Mouse (Mus musculus): ENCODE data around the gene Fcgrt. TPM values are rescaled to one million over a fixed set of nuclear protein-coding genes. Genes with fewer than 3 reads are reported as not detected.
"Not testable (repeated sequence)": the region's sequence is repeated elsewhere in the genome, so short reads cannot be mapped to it uniquely, and the experiment has no call there.

The Fcgrt gene
- polyA plus RNA-seq, 1 experiment, result 120 TPM

DNA sequence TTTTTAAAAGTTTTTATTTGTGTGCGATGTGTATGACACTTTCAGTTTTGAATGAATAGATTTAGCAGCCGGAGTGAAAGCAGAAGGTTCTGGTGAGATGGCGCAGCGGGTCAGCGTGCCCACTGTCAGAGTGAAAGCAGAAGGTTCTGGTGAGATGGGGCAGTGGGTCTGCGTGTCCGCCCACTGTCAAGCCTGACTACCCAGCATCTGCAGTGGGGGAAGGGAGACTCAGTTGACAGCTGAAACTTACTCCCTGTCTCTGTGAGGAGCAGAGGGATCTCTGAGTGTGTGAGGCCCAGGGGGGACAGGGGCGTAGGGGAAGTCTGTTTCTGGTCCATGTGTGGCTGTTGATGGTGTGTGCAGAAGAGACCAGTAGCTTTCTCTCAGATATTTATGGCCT, 13.9 kb upstream of the Fcgrt start:
- WGBS, result 77% methylated on average over 8 of the region's 8 CpGs
- TF ChIP-seq POLR2A (IDR thresholded peaks at IDR 0.05; ENCODE audit: borderline replicate concordance, extremely low read depth, low read depth, low read length) (no peak), CTCF (IDR thresholded peaks at IDR 0.05; ENCODE audit: insufficient read depth, low read length) (no peak)
- H3K4me1 ChIP-seq (ENCODE audit: control insufficient read depth, insufficient read depth, low read length), result peaks cover 6% of the 10 kb centered on the region; the same call in 1 of the 2 replicates
- H3K4me3 ChIP-seq (replicated peaks; ENCODE audit: extremely low read depth, low read depth, low read length), result no peak overlapping the region
- no peak for DNase-seq

DNA sequence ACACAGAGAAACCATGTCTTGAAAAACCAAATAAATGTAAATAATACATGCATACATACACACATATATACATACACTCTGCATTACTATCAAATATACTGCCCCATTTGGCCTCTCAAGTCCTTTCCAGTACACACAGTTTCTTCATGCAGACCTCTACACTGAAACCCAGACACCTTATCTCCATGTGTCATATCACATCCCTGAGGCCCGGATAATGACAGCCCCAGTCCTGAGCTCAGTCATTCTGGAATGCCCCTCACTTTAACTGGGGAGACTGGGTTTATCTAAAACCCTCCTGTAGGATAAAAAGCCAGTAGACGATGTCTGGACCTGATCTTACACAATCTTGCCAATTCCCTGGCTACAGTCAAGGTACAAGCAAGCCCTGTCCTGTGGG, 9.8 kb upstream of the Fcgrt start:
- TF ChIP-seq CTCF (IDR thresholded peaks at IDR 0.05; ENCODE audit: insufficient read depth, low read length) (no peak), POLR2A (IDR thresholded peaks at IDR 0.05; ENCODE audit: borderline replicate concordance, extremely low read depth, low read depth, low read length) (no peak)
- WGBS, result 80% methylated on average over 2 of the region's 2 CpGs
- Histone ChIP-seq H3K4me1 (ENCODE audit: control insufficient read depth, insufficient read depth, low read length) (no peaks in the 10 kb centered on the region), H3K4me3 (replicated peaks; ENCODE audit: extremely low read depth, low read depth, low read length) (no peak overlapping the region)
- no peak for DNase-seq

DNA sequence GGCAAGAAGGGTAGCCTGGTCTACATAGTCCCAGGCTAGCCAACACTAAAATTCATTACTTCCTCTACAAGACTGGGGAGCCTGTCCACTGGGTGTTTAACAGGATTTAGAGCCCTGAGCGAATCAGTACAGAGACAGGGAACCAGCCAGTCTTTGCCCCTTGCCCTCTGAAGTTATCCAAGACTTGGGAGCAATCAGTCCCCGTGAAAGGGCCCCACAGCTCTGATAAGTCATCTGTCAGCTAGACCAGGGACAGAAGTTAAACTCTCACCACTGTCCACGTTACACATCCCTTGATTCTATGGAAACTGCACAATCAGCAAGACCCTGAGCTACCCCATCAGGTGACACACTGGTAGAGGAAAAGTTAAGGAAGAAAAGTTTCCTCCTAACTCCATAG, 8.9 kb upstream of the Fcgrt start:
- TF ChIP-seq POLR2A (IDR thresholded peaks at IDR 0.05; ENCODE audit: borderline replicate concordance, extremely low read depth, low read depth, low read length) (no peak), CTCF (IDR thresholded peaks at IDR 0.05; ENCODE audit: insufficient read depth, low read length) (no peak)
- Histone ChIP-seq H3K4me1 (ENCODE audit: control insufficient read depth, insufficient read depth, low read length) (no peaks in the 10 kb centered on the region), H3K4me3 (replicated peaks; ENCODE audit: extremely low read depth, low read depth, low read length) (no peak overlapping the region)
- DNase-seq, result no peak
- WGBS, result 55% methylated on average over 3 of the region's 3 CpGs

DNA sequence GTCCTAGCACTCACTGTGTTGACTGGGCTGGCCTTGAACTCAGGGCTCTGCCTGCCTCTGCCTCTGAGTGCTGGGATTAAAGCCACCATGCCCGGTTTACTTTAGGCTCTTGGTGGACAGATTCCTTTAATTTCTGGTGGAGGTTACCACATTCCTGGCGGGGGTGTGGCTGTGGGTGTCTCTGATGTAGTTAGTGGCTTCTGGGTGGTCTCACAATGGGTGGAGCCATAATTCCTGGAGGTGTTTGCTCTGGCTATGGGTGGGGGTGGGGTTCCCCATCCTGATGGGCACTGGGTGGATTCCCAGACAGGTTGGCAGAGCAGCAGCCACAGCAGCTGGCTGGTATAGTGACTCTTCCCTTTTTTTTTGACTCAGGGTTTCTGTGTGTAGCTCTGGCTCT, 8.3 kb upstream of the Fcgrt start:
- no peaks in the 10 kb centered on the region for H3K4me1 ChIP-seq (ENCODE audit: control insufficient read depth, insufficient read depth, low read length)
- TF ChIP-seq CTCF (IDR thresholded peaks at IDR 0.05; ENCODE audit: insufficient read depth, low read length), result no peak
- TF ChIP-seq POLR2A (IDR thresholded peaks at IDR 0.05; ENCODE audit: borderline replicate concordance, extremely low read depth, low read depth, low read length), result no peak
- no peak for DNase-seq
- 40% methylated on average over 2 of the region's 2 CpGs for WGBS
- H3K4me3 ChIP-seq (replicated peaks; ENCODE audit: extremely low read depth, low read depth, low read length), result no peak overlapping the region

DNA sequence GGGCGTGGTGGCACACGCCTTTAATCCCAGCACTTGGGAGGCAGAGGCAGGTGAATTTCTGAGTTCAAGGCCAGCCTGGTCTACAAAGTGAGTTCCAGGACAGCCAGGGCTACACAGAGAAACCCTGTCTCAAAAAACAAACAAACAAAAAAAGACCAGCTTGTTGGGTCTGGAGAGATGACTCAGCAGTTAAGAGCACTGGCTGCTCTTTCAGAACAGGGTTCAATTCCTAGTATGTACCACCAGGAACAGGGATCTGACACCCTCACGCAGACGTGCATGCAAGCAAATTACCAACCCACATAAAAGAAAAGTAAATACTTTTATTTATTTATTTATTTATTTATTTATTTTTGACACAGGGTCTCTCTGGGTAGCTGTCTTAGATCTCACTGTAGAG, 6.4 kb upstream of the Fcgrt start:
- not testable (repeated sequence) for H3K4me1 ChIP-seq (ENCODE audit: control insufficient read depth, insufficient read depth, low read length); DNase-seq; H3K4me3 ChIP-seq (replicated peaks; ENCODE audit: extremely low read depth, low read depth, low read length)
- WGBS, result 83% methylated on average over 4 of the region's 4 CpGs

DNA sequence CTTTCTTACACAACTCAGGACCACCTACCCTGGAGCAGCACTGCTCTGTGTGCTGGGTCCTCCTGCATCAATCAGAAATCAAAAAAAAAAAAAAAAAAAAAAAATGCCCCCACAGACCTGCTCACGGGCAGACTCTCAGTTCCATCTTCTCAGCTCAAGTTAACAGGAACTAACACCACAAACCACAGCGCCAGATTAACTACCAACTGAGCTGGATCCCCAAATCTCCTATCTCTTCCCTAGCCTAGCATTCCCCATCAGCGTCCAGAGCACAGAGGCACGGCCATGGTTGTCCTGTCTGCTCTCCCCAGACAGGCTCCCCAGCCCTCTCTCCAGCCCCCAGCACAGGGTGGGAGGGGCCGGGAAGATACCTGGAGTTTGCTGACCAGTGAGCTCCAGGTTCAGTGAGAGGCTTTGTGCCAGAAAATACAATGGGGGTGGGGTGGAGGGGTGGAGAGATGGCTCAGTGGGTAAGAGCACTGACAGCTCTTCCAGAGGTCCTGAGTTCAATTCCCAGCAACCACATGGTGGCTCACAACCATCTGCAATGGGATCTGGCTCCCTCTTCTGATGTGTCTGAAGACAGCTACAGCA, 3.5 kb upstream of the Fcgrt start:
- no peak for DNase-seq
- Histone ChIP-seq H3K4me1 (ENCODE audit: control insufficient read depth, insufficient read depth, low read length) (peaks cover 7% of the 10 kb centered on the region), H3K4me3 (replicated peaks; ENCODE audit: extremely low read depth, low read depth, low read length) (no peak overlapping the region)
- 60% methylated on average over 5 of the region's 5 CpGs for WGBS
- no peak for TF ChIP-seq POLR2A (IDR thresholded peaks at IDR 0.05; ENCODE audit: borderline replicate concordance, extremely low read depth, low read depth, low read length)
- no peak for TF ChIP-seq CTCF (IDR thresholded peaks at IDR 0.05; ENCODE audit: insufficient read depth, low read length)

DNA sequence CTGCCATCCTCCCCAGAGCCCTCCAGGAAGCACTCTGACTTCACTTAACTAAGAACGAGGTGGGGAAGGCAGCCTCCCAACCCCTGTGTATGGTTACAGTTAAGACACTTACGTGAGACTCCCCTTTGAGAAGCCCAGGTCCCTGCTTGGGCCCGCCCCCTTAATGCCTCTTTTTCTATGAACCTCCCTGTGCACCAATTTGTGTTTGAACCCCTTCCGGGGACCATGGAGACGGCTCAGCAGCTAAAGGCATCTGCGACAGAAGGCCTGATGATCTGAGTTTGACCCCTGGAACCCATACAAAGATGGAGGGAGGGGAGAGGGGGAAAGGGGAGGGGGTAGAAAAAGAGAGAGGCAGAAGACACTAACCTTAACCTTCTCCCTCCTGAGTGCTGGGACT, 2.8 kb upstream of the Fcgrt start:
- no peak overlapping the region for H3K4me3 ChIP-seq (replicated peaks; ENCODE audit: extremely low read depth, low read depth, low read length)
- DNase-seq, result no peak
- TF ChIP-seq CTCF (IDR thresholded peaks at IDR 0.05; ENCODE audit: insufficient read depth, low read length) (no peak), POLR2A (IDR thresholded peaks at IDR 0.05; ENCODE audit: borderline replicate concordance, extremely low read depth, low read depth, low read length) (no peak)
- H3K4me1 ChIP-seq (ENCODE audit: control insufficient read depth, insufficient read depth, low read length), result peaks cover 7% of the 10 kb centered on the region
- 78% methylated on average over 6 of the region's 6 CpGs for WGBS

DNA sequence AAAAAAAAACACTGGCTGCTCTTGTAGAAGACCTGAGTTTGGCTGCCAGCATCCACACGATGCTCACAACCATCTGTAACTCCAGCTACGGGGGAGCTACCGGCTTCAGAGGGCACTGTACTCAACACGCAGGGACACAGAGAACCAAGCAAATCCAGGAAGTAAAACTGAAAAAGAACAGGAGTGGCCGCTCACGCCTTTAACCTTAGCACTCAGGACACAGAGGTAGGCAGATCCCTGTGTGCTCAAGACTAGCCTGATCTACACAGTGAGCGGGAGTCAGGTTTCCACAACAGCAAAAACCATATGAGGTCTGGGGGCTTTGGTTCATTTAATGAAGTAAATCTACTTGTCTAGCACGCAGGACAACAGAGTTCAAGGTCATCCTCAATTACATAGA, 1.8 kb upstream of the Fcgrt start:
- 72% methylated on average over 8 of the region's 8 CpGs for WGBS
- no peak overlapping the region for H3K4me3 ChIP-seq (replicated peaks; ENCODE audit: extremely low read depth, low read depth, low read length)
- peaks cover 7% of the 10 kb centered on the region for H3K4me1 ChIP-seq (ENCODE audit: control insufficient read depth, insufficient read depth, low read length)
- TF ChIP-seq POLR2A (IDR thresholded peaks at IDR 0.05; ENCODE audit: borderline replicate concordance, extremely low read depth, low read depth, low read length) (no peak), CTCF (IDR thresholded peaks at IDR 0.05; ENCODE audit: insufficient read depth, low read length) (no peak)
- DNase-seq, result no peak

DNA sequence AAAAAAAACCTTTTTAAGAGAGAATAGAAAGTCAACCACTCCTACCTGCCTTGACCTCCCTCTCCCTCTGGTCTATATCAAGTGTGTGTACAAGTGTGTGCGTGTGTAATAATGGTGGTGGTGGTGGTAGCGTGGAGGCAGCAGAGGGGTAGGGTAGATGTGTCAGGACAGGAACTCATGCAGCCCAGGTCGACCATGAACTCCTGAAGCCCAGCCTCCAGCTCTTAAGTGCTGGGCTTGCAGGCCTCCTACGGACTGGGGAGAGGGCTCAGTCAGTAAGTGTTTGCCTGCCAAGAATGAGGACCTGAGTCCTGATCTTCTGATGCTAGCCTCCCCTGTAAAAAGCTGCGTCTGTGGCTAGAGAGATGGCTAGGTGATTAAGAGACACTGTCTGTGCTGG, 1.3 kb upstream of the Fcgrt start:
- 71% methylated on average over 5 of the region's 5 CpGs for WGBS
- Histone ChIP-seq H3K4me1 (ENCODE audit: control insufficient read depth, insufficient read depth, low read length) (peaks cover 7% of the 10 kb centered on the region), H3K4me3 (replicated peaks; ENCODE audit: extremely low read depth, low read depth, low read length) (no peak overlapping the region)
- DNase-seq, result no peak
- TF ChIP-seq POLR2A (IDR thresholded peaks at IDR 0.05; ENCODE audit: borderline replicate concordance, extremely low read depth, low read depth, low read length), result no peak
- TF ChIP-seq CTCF (IDR thresholded peaks at IDR 0.05; ENCODE audit: insufficient read depth, low read length), result no peak

DNA sequence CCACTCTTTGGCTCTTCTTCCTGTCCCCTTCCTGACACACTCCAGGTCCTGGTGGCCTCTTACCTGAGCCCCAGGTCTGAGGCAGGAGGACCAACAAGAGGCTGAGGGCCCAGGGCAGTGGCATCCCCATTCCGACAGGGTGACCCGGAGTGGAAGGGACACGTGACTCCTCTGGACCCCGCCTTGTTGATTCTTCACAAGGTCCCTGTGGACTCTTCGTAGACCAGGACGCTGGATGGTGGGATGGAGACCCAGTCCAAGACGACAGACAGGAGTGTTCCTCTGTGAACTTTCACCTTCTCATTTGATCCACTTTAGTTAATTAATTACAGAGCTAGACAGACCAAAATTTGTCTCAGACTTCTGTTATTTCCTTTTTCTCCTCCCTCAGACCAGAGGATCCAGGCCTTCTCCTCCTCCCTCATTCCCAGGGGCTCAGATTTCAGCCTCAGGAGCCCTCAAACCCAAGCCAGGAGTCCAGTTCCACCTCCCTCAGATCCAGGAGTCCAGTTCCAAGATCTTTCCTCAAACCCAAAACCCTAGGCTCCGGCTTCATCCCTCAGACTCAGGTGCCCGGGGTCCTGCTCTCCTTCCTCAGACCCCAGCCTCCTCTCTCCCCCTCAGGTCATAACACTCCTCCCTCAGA, 588 bp downstream of the Fcgrt start:
- 43% methylated on average over 9 of the region's 9 CpGs for WGBS
- TF ChIP-seq CTCF (IDR thresholded peaks at IDR 0.05; ENCODE audit: insufficient read depth, low read length), result no peak
- TF ChIP-seq POLR2A (IDR thresholded peaks at IDR 0.05; ENCODE audit: borderline replicate concordance, extremely low read depth, low read depth, low read length), result peak; percentile 26; the same call in 1 of the 2 replicates
- Histone ChIP-seq H3K4me3 (replicated peaks; ENCODE audit: extremely low read depth, low read depth, low read length) (peak overlapping the region; percentile 70), H3K4me1 (ENCODE audit: control insufficient read depth, insufficient read depth, low read length) (peaks cover 7% of the 10 kb centered on the region)
- no peak for DNase-seq
